Mouse (Mus musculus) adrenal gland, postnatal 36 days (tissue): ENCODE data around the gene Homer2. TPM values are rescaled to one million over a fixed set of nuclear protein-coding genes. Genes with fewer than 3 reads are reported as not detected.

Source experiments
- DNase-seq, 2 experiments: peaks; one replicate each; pipeline ENCODE4 v3.0.0; 2021; ENCODE audit warnings: mixed read lengths in 1 of 2
- total RNA-seq, 2 experiments: library from RNA; stranded (reverse); gene quantifications; 2 replicates each; pipeline ENCODE4 v1.2.3; 2021

The Homer2 gene
- total RNA-seq, 2 experiments from 2014 or later = 2.3 to 5.1 TPM

- DNase-seq = no peak
These were observed 147.0 kb downstream of the Homer2 start for GRCm38 (mm10) chr7:81560101-81561049.

- no peak for DNase-seq
These were observed 147.9 kb downstream of the Homer2 start for GRCm38 (mm10) chr7:81559231-81559980.

- no peak for DNase-seq
These were observed 149.4 kb downstream of the Homer2 start for GRCm38 (mm10) chr7:81557985-81558360.

GRCm38 (mm10) chr7:81557252-81557984, 149.9 kb downstream of the Homer2 start:
- no peak for DNase-seq

- no peak for DNase-seq
These were observed 150.5 kb downstream of the Homer2 start for GRCm38 (mm10) chr7:81556839-81557238.

GRCm38 (mm10) chr7:81554369-81554768, 153.0 kb downstream of the Homer2 start:
- DNase-seq = peak; percentile 40 to 41

GRCm38 (mm10) chr7:81553589-81553988, 153.7 kb downstream of the Homer2 start:
- DNase-seq = no peak

Other genes starting within 250 kb of the Homer2 start
- 10 to 100 TPM in 1 of 2 experiments, 1 to 10 TPM in 1; 7.2 to 11.0 TPM for gene Ap3b2, start 213.6 kb downstream of the Homer2 start, total RNA-seq
- not detected for gene BC048679, start 209.2 kb downstream of the Homer2 start, total RNA-seq
- gene Fsd2, start 140.6 kb downstream of the Homer2 start, total RNA-seq = 1 to 10 TPM in 1 of 2 experiments, under 1 TPM in 1; 0.95 to 1.3 TPM
- 10 to 100 TPM; 20.4 to 21.2 TPM for gene Whamm, start 136.3 kb downstream of the Homer2 start, total RNA-seq
- 10 to 100 TPM; 38.7 to 57.4 TPM for gene Ramac, start 55.4 kb upstream of the Homer2 start, total RNA-seq
- gene 3110040N11Rik, start 82.0 kb upstream of the Homer2 start, total RNA-seq = 10 to 100 TPM; 30.9 to 41.0 TPM
- 100 to 1,000 TPM; 115 to 123 TPM for gene Btbd1, start 121.9 kb upstream of the Homer2 start, total RNA-seq
- not detected for gene Gm10160, start 148.3 kb upstream of the Homer2 start, total RNA-seq
- 10 to 100 TPM; 10.5 to 18.3 TPM for gene Tm6sf1, start 151.5 kb upstream of the Homer2 start, total RNA-seq
- 10 to 100 TPM; 11.6 to 12.0 TPM for gene Hdgfl3, start 226.9 kb upstream of the Homer2 start, total RNA-seq